Mouse (Mus musculus) kidney, adult 11 months (tissue): ENCODE measurements at regions not wholly inside any gene's neighbourhood (a gene's known extent, or its start where the extent isn't known, plus 50 kb on each side); places are given as distances from the start of the nearest gene placed in this dataset.

Experiments used
- DNase-seq: peaks from one replicate; pipeline ENCODE4 v3.0.0; 2022

- no peak for DNase-seq
Measured at GRCm38 (mm10) chr15:85676156-85676555, 58.6 kb upstream of the Ppara start.

GRCm38 (mm10) chr15:85676871-85677270 is 57.9 kb upstream of the Ppara start:
- DNase-seq: no peak

- DNase-seq: no peak
Measured at GRCm38 (mm10) chr15:85677381-85677780, 57.4 kb upstream of the Ppara start.

- peak; percentile 91 for DNase-seq
Measured at GRCm38 (mm10) chr15:85677855-85678254, 56.9 kb upstream of the Ppara start.

- no peak for DNase-seq
Measured at GRCm38 (mm10) chr15:85678351-85678895, 56.4 kb upstream of the Ppara start.

GRCm38 (mm10) chr15:85678981-85679708 is 55.6 kb upstream of the Ppara start:
- no peak for DNase-seq

- no peak for DNase-seq
Measured at GRCm38 (mm10) chr15:85679864-85680428, 54.8 kb upstream of the Ppara start.

- no peak for DNase-seq
Measured at GRCm38 (mm10) chr15:85680460-85681224, 54.1 kb upstream of the Ppara start.

GRCm38 (mm10) chr15:85682116-85682515 is 52.7 kb upstream of the Ppara start:
- no peak for DNase-seq

GRCm38 (mm10) chr15:85682780-85683179 is 52.0 kb upstream of the Ppara start:
- DNase-seq: no peak

GRCm38 (mm10) chr15:85683271-85683670 is 51.5 kb upstream of the Ppara start:
- no peak for DNase-seq

GRCm38 (mm10) chr15:85683716-85684115 is 51.1 kb upstream of the Ppara start:
- no peak for DNase-seq

GRCm38 (mm10) chr15:85684164-85684708 is 50.5 kb upstream of the Ppara start:
- peak; percentile 70 for DNase-seq

- no peak for DNase-seq
Measured at GRCm38 (mm10) chr15:85684875-85685274, 49.9 kb upstream of the Ppara start.
